Mouse (Mus musculus) heart, adult 18-20 months (tissue): ENCODE measurements around the gene Ckap4. TPM values are rescaled to one million over a fixed set of nuclear protein-coding genes. Genes with fewer than 3 reads are reported as not detected.
A peak's percentile ranks its signal among the peaks of the same experiment; 100 is the strongest.
"Not testable (repeated sequence)": the region's sequence is repeated elsewhere in the genome, so short reads cannot be mapped to it uniquely, and the experiment has no call there.

Source experiments
- DNase-seq, 2 experiments: peaks; one replicate each; pipeline ENCODE4 v3.0.0; 2021 to 2022; ENCODE audit warnings: mixed read lengths in 1 of 2
- total RNA-seq, 2 experiments: library from RNA; stranded (reverse); gene quantifications; 2 replicates each; pipeline ENCODE4 v1.2.3; 2021

Ckap4 gene
- total RNA-seq, 2 experiments from 2014 or later: 26.0 to 30.6 TPM

GRCm38 (mm10) chr10:84498867-84499266 lies 35.0 kb downstream of the Ckap4 start:
- no peak for DNase-seq

- DNase-seq: no peak
Measured at GRCm38 (mm10) chr10:84496805-84497204, 37.1 kb downstream of the Ckap4 start.

GRCm38 (mm10) chr10:84494432-84494831 lies 39.4 kb downstream of the Ckap4 start:
- DNase-seq: no peak

- no peak for DNase-seq
Measured at GRCm38 (mm10) chr10:84490115-84490514, 43.7 kb downstream of the Ckap4 start.

GRCm38 (mm10) chr10:84488315-84488714 lies 45.5 kb downstream of the Ckap4 start:
- DNase-seq: peak; percentile 43 to 64

GRCm38 (mm10) chr10:84484661-84485060 lies 49.2 kb downstream of the Ckap4 start:
- no peak for DNase-seq

- DNase-seq: no peak
Measured at GRCm38 (mm10) chr10:84483553-84483952, 50.3 kb downstream of the Ckap4 start.

GRCm38 (mm10) chr10:84483069-84483468 lies 50.8 kb downstream of the Ckap4 start:
- DNase-seq: no peak

- not testable (repeated sequence) for DNase-seq
Measured at GRCm38 (mm10) chr10:84482418-84482817, 51.4 kb downstream of the Ckap4 start.

GRCm38 (mm10) chr10:84481327-84481671 lies 52.6 kb downstream of the Ckap4 start:
- DNase-seq: no peak

- DNase-seq: peak; percentile 64 to 77
Measured at GRCm38 (mm10) chr10:84480667-84481326, 53.1 kb downstream of the Ckap4 start.

- DNase-seq: no peak
Measured at GRCm38 (mm10) chr10:84480146-84480545, 53.7 kb downstream of the Ckap4 start.

- no peak for DNase-seq
Measured at GRCm38 (mm10) chr10:84477613-84478076, 56.2 kb downstream of the Ckap4 start.

GRCm38 (mm10) chr10:84477045-84477612 lies 56.7 kb downstream of the Ckap4 start:
- no peak for DNase-seq

Other genes starting within 250 kb of the Ckap4 start
- 10 to 100 TPM; 27.9 to 32.2 TPM for gene Nuak1, start 93.5 kb downstream of the Ckap4 start, total RNA-seq
- 100 to 1,000 TPM; 105 to 143 TPM for gene Tcp11l2, start 42.6 kb upstream of the Ckap4 start, total RNA-seq
- gene Polr3b, start 88.2 kb upstream of the Ckap4 start, total RNA-seq: 10 to 100 TPM; 11.5 to 12.6 TPM
- not detected for gene Rfx4, start 222.0 kb upstream of the Ckap4 start, total RNA-seq